Mouse (Mus musculus): Measurements from ENCODE around the gene Satb2. TPM values are rescaled to one million over a fixed set of nuclear protein-coding genes. Genes with fewer than 3 reads are reported as not detected.

Gene Satb2
- total and polyA plus RNA-seq, 3 experiments, result 2.0 to 3.9 (median 2.1) TPM

GRCm38 (mm10) chr1:56951980-56952379 lies 26.5 kb downstream of the Satb2 start:
- in situ Hi-C loops (cut with MboI; ENCODE audit: low pct_ligation_motif_present, low pct_unique_long_range_greater_than_20kb, low sequenced_read_pairs) (no loop called here), dilution Hi-C loops (cut with MboI; ENCODE audit: extremely low pct_ligation_motif_present, extremely low pct_unique_long_range_greater_than_20kb, low sequenced_read_pairs) (no loop called here)
- Histone ChIP-seq H3K4me1 (ENCODE audit: control insufficient read depth in 1 of 2, insufficient read depth in 2 of 2) (peaks cover 6 to 12% of the 10 kb centered on the region in 2 experiments), H3K9me3 (replicated peaks; ENCODE audit: low read length) (no peaks in the 10 kb centered on the region), H3K4me2 (ENCODE audit: insufficient read depth, low read depth, poor library complexity, severe bottlenecking) (no peak overlapping the region), H3K79me2 (replicated peaks; ENCODE audit: control insufficient read depth, extremely low read depth, insufficient read depth, poor library complexity, severe bottlenecking) (no peaks in the 10 kb centered on the region), H3K36me3 (replicated peaks in 1 of 2; ENCODE audit: control insufficient read depth in 1 of 2, insufficient read depth in 1 of 2, low read length in 1 of 2) (peaks cover 13 to 60% of the 10 kb centered on the region in 2 experiments), H3K27ac (ENCODE audit: insufficient read depth, low read depth) (peak overlapping the region; percentile 34), H3K4me3 (replicated peaks in 1 of 3; ENCODE audit: low read depth in 2 of 3, low read length in 2 of 3, poor library complexity in 1 of 3) (no peak overlapping the region), H3K9ac (ENCODE audit: insufficient read depth, low read depth) (no peak overlapping the region), H3K27me3 (replicated peaks) (no peaks in the 10 kb centered on the region)
- TF ChIP-seq BHLHE40 (IDR thresholded peaks at IDR 0.05; ENCODE audit: low read depth, low read length) (peak; percentile 91), EP300 (IDR thresholded peaks at IDR 0.05; ENCODE audit: low read length) (no peak)
- no peak for DNase-seq (ENCODE audit: extremely low read depth)

DNA sequence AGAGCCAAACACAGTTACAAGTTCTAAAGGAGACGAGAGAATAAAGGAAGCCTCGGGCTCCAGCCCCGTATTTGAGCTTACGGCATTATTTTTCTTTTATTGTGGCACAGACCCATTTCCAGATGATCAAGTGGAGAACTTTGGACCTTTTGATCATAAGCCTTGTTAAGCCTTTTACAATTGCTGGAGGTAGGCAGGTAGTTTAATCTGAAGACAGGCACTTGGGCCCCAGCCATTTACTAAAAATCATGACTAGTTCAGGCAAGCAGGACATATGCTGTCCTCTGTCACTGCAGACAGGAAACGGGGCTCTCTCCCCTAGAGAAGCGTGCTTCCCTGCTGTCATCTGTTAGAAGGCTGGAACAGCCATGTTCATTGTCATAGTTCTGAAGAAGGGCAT lies 26.9 kb downstream of the Satb2 start:
- in situ Hi-C loops (cut with MboI; ENCODE audit: low pct_ligation_motif_present, low pct_unique_long_range_greater_than_20kb, low sequenced_read_pairs), result no loop called here
- TF ChIP-seq MXI1 (IDR thresholded peaks at IDR 0.05; ENCODE audit: low read depth, low read length) (no peak), E2F4 (IDR thresholded peaks at IDR 0.05; ENCODE audit: insufficient replicate concordance, low read depth, low read length) (no peak), IRF4 (IDR thresholded peaks at IDR 0.05; ENCODE audit: low read depth, low read length) (no peak), USF1 (IDR thresholded peaks at IDR 0.05; ENCODE audit: low read depth, low read length) (no peak), SMC3 (IDR thresholded peaks at IDR 0.05; ENCODE audit: low read depth, low read length) (no peak), CTCF (conservative IDR thresholded peaks at IDR 0.05 in 1 of 2, IDR thresholded peaks at IDR 0.05 in 1 of 2; ENCODE audit: low read depth in 2 of 2, low read length in 2 of 2) (no peak), ZMIZ1 (IDR thresholded peaks at IDR 0.05; ENCODE audit: low read depth, low read length) (no peak), RCOR1 (conservative IDR thresholded peaks at IDR 0.05; ENCODE audit: low read depth, low read length) (no peak), NRF1 (IDR thresholded peaks at IDR 0.05; ENCODE audit: low read depth, low read length) (no peak), GABPA (IDR thresholded peaks at IDR 0.05; ENCODE audit: insufficient replicate concordance, low read depth, low read length) (no peak), MYC (IDR thresholded peaks at IDR 0.05; ENCODE audit: low read depth, low read length) (no peak), CHD1 (IDR thresholded peaks at IDR 0.05; ENCODE audit: low read depth, low read length) (no peak)
- no peak overlapping the region for H3K4me3 ChIP-seq (replicated peaks in 1 of 3; ENCODE audit: low read depth in 2 of 3, low read length in 2 of 3, poor library complexity in 1 of 3)
- no peaks in the 10 kb centered on the region for H3K9me3 ChIP-seq (replicated peaks; ENCODE audit: low read length)
- H3K27me3 ChIP-seq (replicated peaks), result no peaks in the 10 kb centered on the region
- DNase-seq (ENCODE audit: extremely low read depth), result no peak
- peak overlapping the region; percentile 34 for H3K27ac ChIP-seq (ENCODE audit: insufficient read depth, low read depth)
- no peaks in the 10 kb centered on the region for H3K79me2 ChIP-seq (replicated peaks; ENCODE audit: control insufficient read depth, extremely low read depth, insufficient read depth, poor library complexity, severe bottlenecking)
- dilution Hi-C loops (cut with MboI; ENCODE audit: extremely low pct_ligation_motif_present, extremely low pct_unique_long_range_greater_than_20kb, low sequenced_read_pairs), result no loop called here
- peaks cover 15 to 61% of the 10 kb centered on the region in 2 experiments for H3K36me3 ChIP-seq (replicated peaks in 1 of 2; ENCODE audit: control insufficient read depth in 1 of 2, insufficient read depth in 1 of 2, low read length in 1 of 2)
- peaks cover 6 to 12% of the 10 kb centered on the region in 2 experiments for H3K4me1 ChIP-seq (ENCODE audit: control insufficient read depth in 1 of 2, insufficient read depth in 2 of 2)
- H3K9ac ChIP-seq (ENCODE audit: insufficient read depth, low read depth), result no peak overlapping the region
- H3K4me2 ChIP-seq (ENCODE audit: insufficient read depth, low read depth, poor library complexity, severe bottlenecking), result no peak overlapping the region; the same call in 1 of the 2 replicates

DNA sequence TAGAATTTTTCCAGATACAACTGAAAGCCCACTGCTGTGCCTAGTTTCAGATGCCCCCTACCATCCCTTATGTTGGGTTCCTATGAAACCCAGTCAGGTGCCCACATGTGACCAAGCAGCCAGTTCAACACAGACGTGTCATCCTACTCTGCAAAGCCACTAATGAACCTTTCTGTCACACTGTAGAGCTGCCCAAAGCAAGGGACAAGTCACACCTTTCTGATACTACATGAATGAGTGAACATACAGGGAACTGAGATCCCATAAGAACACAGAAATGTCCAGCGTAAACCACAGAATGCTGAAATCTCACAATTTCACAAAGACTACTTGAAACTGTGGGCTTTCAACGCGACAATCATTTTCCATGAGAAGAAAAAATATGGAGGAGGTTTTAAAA lies 39.0 kb downstream of the Satb2 start:
- no peak overlapping the region for H3K4me3 ChIP-seq (replicated peaks in 1 of 3; ENCODE audit: low read depth in 2 of 3, low read length in 2 of 3, poor library complexity in 1 of 3)
- no peaks in the 10 kb centered on the region for H3K9me3 ChIP-seq (replicated peaks; ENCODE audit: low read length)
- peaks cover 2 to 28% of the 10 kb centered on the region in 2 experiments for H3K36me3 ChIP-seq (replicated peaks in 1 of 2; ENCODE audit: control insufficient read depth in 1 of 2, insufficient read depth in 1 of 2, low read length in 1 of 2)
- H3K4me1 ChIP-seq (ENCODE audit: control insufficient read depth in 1 of 2, insufficient read depth in 2 of 2), result peaks cover 14 to 41% of the 10 kb centered on the region in 2 experiments
- peak overlapping the region; percentile 69 for H3K9ac ChIP-seq (ENCODE audit: insufficient read depth, low read depth)
- DNase-seq (ENCODE audit: extremely low read depth), result peak; percentile 58
- dilution Hi-C loops (cut with MboI; ENCODE audit: extremely low pct_ligation_motif_present, extremely low pct_unique_long_range_greater_than_20kb, low sequenced_read_pairs) (no loop called here), in situ Hi-C loops (cut with MboI; ENCODE audit: low pct_ligation_motif_present, low pct_unique_long_range_greater_than_20kb, low sequenced_read_pairs) (no loop called here)
- H3K79me2 ChIP-seq (replicated peaks; ENCODE audit: control insufficient read depth, extremely low read depth, insufficient read depth, poor library complexity, severe bottlenecking), result 0 out of 2 replicates have a peak, but pooled peaks cover 3% of the 10 kb centered on the region
- peak overlapping the region; percentile 97 for H3K4me2 ChIP-seq (ENCODE audit: insufficient read depth, low read depth, poor library complexity, severe bottlenecking)
- H3K27me3 ChIP-seq (replicated peaks), result no peaks in the 10 kb centered on the region
- peak overlapping the region; percentile 65 for H3K27ac ChIP-seq (ENCODE audit: insufficient read depth, low read depth)
- TF ChIP-seq ZNF384 (IDR thresholded peaks at IDR 0.05; ENCODE audit: low read depth, low read length) (no peak; the same call in 1 of the 2 replicates), MAFK (IDR thresholded peaks at IDR 0.05; ENCODE audit: insufficient replicate concordance, low read length) (peak; percentile 66; the same call in 1 of the 2 replicates), CHD2 (IDR thresholded peaks at IDR 0.05; ENCODE audit: low read length) (peak; percentile 51; the same call in 1 of the 2 replicates), RAD21 (IDR thresholded peaks at IDR 0.05; ENCODE audit: low read depth, low read length) (no peak), USF2 (conservative IDR thresholded peaks at IDR 0.05; ENCODE audit: low read depth, low read length) (peak; percentile 38), MXI1 (IDR thresholded peaks at IDR 0.05; ENCODE audit: low read depth, low read length) (peak; percentile 70; the same call in 1 of the 2 replicates), MAX (IDR thresholded peaks at IDR 0.05; ENCODE audit: low read length) (peak; percentile 71), POLR2AphosphoS2 (IDR thresholded peaks at IDR 0.05; ENCODE audit: low read depth, low read length) (no peak), E2F4 (IDR thresholded peaks at IDR 0.05; ENCODE audit: insufficient replicate concordance, low read depth, low read length) (no peak), NRF1 (IDR thresholded peaks at IDR 0.05; ENCODE audit: low read depth, low read length) (no peak), MYC (IDR thresholded peaks at IDR 0.05; ENCODE audit: low read depth, low read length) (peak; percentile 78; the same call in 1 of the 2 replicates), ETS1 (conservative IDR thresholded peaks at IDR 0.05; ENCODE audit: low read depth, low read length) (peak; percentile 68; the same call in 1 of the 2 replicates), JUND (conservative IDR thresholded peaks at IDR 0.05; ENCODE audit: low read depth, low read length) (peak; percentile 82), TCF12 (IDR thresholded peaks at IDR 0.05; ENCODE audit: low read depth, low read length) (peak; percentile 64), BHLHE40 (IDR thresholded peaks at IDR 0.05; ENCODE audit: low read depth, low read length) (peak; percentile 97), ZC3H11A (IDR thresholded peaks at IDR 0.05; ENCODE audit: low read depth, low read length) (no peak), CTCF (conservative IDR thresholded peaks at IDR 0.05 in 1 of 2, IDR thresholded peaks at IDR 0.05 in 1 of 2; ENCODE audit: low read depth in 2 of 2, low read length in 2 of 2) (no peak)

All from CH12.LX (cell line).